Mouse (Mus musculus) cerebellum, adult 2 months (tissue): Measurements from ENCODE around the gene D430041D05Rik.

ENCODE experiments used
- CTCF ChIP-seq: fragments of 200-500 bp; IDR thresholded peaks from 2 replicates; pipeline ENCODE4 v1.5.1; 2011; ENCODE audit warnings: low read depth, mild to moderate bottlenecking, control low read depth, low read length, moderate library complexity, borderline replicate concordance; ENCODE audit not compliant: insufficient read depth
- POLR2A ChIP-seq: fragments of 200-500 bp; IDR thresholded peaks from 2 replicates; pipeline ENCODE4 v1.6.1; 2011; ENCODE audit warnings: low read length, control low read depth, borderline replicate concordance; ENCODE audit not compliant: insufficient read depth

GRCm38 (mm10) chr2:104305722-104306121 lies 105.1 kb downstream of the D430041D05Rik start:
- TF ChIP-seq CTCF (no peak), POLR2A (no peak)
